Mouse (Mus musculus): ENCODE measurements around the gene Scyl1. TPM values are rescaled to one million over a fixed set of nuclear protein-coding genes. Genes with fewer than 3 reads are reported as not detected.

Gene Scyl1
- polyA plus RNA-seq, 1 experiment from 2014 or later: 73.5 TPM

DNA sequence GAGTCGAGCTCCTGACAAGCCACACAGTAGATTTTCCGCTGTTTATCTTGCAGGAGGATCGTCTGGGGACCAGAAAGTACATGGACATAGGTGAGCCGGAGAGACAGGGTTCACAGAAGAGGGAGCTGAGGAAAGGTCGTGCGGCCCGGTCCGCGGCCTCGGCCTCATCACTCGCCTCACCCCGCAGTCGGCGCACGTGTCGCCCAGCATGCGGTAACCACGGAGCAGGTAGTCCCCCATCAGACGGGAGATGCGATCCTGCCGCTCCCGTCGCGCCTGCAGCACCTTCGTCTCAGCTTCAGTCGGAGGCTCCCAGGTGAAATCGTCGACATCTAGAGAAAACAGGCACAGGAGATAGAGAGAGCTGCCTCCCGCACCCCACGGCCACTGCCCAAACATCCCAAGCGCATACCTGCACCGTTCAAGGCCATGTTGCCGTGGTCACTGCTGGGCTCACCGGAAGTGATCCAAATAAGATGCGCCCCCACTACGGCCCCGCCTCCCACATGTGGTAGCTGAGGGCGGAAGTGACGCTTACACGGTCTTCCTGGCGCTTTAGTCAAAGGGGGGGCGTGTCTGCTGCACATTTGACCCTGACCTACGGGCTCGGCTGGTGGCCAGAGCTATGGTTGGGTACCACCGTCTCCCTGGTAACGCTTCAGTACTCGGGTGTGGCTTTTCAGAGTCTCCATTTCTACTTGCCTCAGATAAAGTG is 39.8 kb downstream of the Scyl1 start:
- peak overlapping the region; percentile 63 for H3K27ac ChIP-seq (replicated peaks; ENCODE audit: low read depth, low read length)
- H3K4me3 ChIP-seq (replicated peaks; ENCODE audit: low read depth, low read length): peak overlapping the region; percentile 99
- peak; percentile 85 for ATAC-seq (ENCODE audit: low FRiP score, low TSS enrichment)
- H3K27me3 ChIP-seq (ENCODE audit: control insufficient read depth, insufficient read depth, low read length): no peaks in the 10 kb centered on the region
- peaks cover 37% of the 10 kb centered on the region for H3K4me1 ChIP-seq (ENCODE audit: control insufficient read depth, insufficient read depth, low read length)
- H3K9ac ChIP-seq (replicated peaks; ENCODE audit: low read length): peak overlapping the region; percentile 72
- WGBS: under 1% methylated on average over 47 of the region's 47 CpGs
- no peaks in the 10 kb centered on the region for H3K9me3 ChIP-seq (ENCODE audit: control insufficient read depth, low read length)
- H3K4me2 ChIP-seq (ENCODE audit: low read length): peak overlapping the region; percentile 99
- peak; percentile 98 for DNase-seq
- peaks cover 5% of the 10 kb centered on the region for H3K36me3 ChIP-seq (ENCODE audit: control insufficient read depth, insufficient read depth, low read length)

DNA sequence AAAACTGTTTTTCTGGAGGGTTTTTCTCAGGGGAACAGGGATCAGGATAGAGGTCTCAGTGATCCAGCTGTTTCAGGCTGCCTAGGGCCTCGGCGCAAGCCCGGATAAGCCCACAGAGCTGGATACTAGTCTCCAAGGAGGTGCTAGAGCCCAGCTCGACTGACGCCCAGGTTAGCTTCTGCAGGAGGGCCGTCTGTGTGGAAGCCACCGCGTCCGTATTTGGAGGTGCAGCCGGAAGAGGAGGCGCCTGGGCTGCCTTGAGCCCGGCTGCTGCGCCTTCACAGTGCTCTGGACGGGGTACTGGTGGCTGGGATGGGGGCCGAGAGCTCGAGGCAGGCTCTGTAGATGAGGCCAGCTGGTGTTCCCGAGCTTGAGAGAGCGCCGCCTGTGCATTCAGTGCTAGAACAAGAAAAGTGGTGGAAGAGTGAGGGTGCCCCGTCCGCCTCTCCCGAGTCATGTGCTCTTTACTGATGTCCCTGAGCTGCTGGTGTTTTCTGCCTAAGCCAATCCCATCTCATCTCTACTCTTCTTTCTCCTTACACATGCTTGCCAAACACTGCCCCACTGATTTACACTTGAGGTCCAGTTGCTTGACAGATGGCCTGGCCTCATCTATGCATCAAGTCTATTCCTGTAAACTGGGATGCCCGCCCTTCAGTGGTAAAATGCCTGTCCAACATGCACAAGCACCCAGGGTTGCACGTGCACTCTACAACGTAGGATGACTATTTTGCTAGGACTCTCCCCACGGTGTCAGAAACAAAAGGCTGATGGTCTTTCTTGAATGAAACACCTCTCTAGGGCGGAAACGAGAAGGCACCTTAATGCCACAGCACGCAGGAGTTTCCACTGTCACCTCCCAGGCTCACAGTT is 40.7 kb downstream of the Scyl1 start:
- Histone ChIP-seq H3K9ac (replicated peaks; ENCODE audit: low read length) (peak overlapping the region; percentile 72), H3K36me3 (ENCODE audit: control insufficient read depth, insufficient read depth, low read length) (peaks cover 8% of the 10 kb centered on the region), H3K27me3 (ENCODE audit: control insufficient read depth, insufficient read depth, low read length) (no peaks in the 10 kb centered on the region), H3K4me2 (ENCODE audit: low read length) (peak overlapping the region; percentile 100), H3K4me1 (ENCODE audit: control insufficient read depth, insufficient read depth, low read length) (peaks cover 46% of the 10 kb centered on the region), H3K27ac (replicated peaks; ENCODE audit: low read depth, low read length) (no peak overlapping the region), H3K4me3 (replicated peaks; ENCODE audit: low read depth, low read length) (peak overlapping the region; percentile 99), H3K9me3 (ENCODE audit: control insufficient read depth, low read length) (no peaks in the 10 kb centered on the region)
- no peak for DNase-seq
- no peak for ATAC-seq (ENCODE audit: low FRiP score, low TSS enrichment)
- 76% methylated on average over 29 of the region's 29 CpGs for WGBS

DNA sequence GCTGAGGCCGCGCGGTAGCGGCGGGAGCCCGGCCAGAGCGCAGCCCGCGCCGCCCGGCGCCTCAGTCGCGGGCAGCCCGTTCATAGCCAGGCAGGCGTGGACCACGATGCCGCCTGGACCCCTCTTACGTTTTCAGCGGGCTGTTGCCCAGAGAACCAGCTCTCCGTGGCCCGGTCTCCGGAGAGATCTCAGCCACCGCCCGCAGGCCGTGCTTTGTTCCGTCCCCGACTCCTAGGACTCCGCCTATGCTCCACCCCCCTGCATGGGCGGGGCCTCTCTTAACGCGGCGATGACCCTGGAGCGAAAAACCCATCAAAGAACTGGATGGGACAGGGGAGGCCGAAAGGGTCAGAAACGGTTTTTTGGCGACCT is 41.8 kb downstream of the Scyl1 start, which contains the start of gene Fam89b:
TSS of gene Fam89b (minus strand) at position 210 of the 372 bp plus-strand sequence.
- 1% methylated on average over 37 of the region's 37 CpGs for WGBS
- peak; percentile 93 for DNase-seq

DNA sequence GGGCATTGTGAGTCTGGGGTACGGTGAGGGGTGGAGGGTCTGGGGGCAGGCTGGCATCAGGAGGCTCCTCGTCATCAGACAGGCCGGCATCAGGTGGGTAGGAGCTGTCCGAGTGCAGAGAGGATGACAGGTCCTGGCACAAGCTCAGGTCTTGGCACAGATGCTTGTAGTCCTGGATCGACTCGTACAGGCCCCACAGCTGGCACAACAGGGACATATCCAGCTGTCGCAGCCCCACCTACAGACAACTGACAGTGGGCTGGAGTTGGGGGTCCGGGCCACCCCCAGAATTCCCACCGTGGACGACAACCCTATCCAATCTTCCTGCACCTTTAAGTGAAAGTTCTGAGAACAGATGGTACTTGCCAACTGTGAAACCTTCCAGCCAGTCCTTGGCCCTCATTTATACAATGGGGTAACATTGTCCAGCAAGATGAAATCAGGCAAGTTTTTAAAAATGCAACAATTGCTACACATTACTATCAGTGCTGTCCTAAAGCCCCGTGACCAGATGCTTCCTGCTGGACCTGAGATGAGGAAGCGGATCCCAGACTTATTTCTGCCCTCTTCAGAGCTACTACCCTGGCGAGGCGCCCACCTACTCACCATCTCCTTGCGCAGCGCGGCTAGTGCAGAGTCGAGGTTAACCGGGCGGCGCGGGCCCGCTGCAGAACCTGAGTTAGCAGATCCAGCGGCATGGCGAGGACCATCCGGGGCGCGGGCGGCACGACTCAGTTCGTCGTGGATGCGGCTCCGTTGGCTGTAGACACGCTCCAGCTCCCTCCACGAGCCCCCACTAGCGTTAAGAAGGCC is 42.4 kb downstream of the Scyl1 start:
- Histone ChIP-seq H3K36me3 (ENCODE audit: control insufficient read depth, insufficient read depth, low read length) (peaks cover 22% of the 10 kb centered on the region), H3K4me1 (ENCODE audit: control insufficient read depth, insufficient read depth, low read length) (peaks cover 51% of the 10 kb centered on the region), H3K9ac (replicated peaks; ENCODE audit: low read length) (peak overlapping the region; percentile 99), H3K4me3 (replicated peaks; ENCODE audit: low read depth, low read length) (peak overlapping the region; percentile 99), H3K27me3 (ENCODE audit: control insufficient read depth, insufficient read depth, low read length) (no peaks in the 10 kb centered on the region), H3K9me3 (ENCODE audit: control insufficient read depth, low read length) (no peaks in the 10 kb centered on the region), H3K4me2 (ENCODE audit: low read length) (peak overlapping the region; percentile 100), H3K27ac (replicated peaks; ENCODE audit: low read depth, low read length) (peak overlapping the region; percentile 98)
- peak; percentile 45 for ATAC-seq (ENCODE audit: low FRiP score, low TSS enrichment)
- DNase-seq: peak; percentile 76
- 8% methylated on average over 37 of the region's 37 CpGs for WGBS

More for the DNA sequence above, 41.8 kb downstream of the Scyl1 start, which contains the start of gene Fam89b:
- H3K4me2 ChIP-seq (ENCODE audit: low read length): peak within 1 kb of the TSS; percentile 100
- peaks cover 16% of the 10 kb centered on the region for H3K36me3 ChIP-seq (ENCODE audit: control insufficient read depth, insufficient read depth, low read length)
- H3K9me3 ChIP-seq (ENCODE audit: control insufficient read depth, low read length): no peaks in the 10 kb centered on the region
- H3K4me1 ChIP-seq (ENCODE audit: control insufficient read depth, insufficient read depth, low read length): peaks cover 51% of the 10 kb centered on the region
- peak; percentile 84 for ATAC-seq (ENCODE audit: low FRiP score, low TSS enrichment)
- peak within 1 kb of the TSS; percentile 99 for H3K9ac ChIP-seq (replicated peaks; ENCODE audit: low read length)
- no peaks in the 10 kb centered on the region for H3K27me3 ChIP-seq (ENCODE audit: control insufficient read depth, insufficient read depth, low read length)
- peak within 1 kb of the TSS; percentile 99 for H3K4me3 ChIP-seq (replicated peaks; ENCODE audit: low read depth, low read length)
- peak within 1 kb of the TSS; percentile 98 for H3K27ac ChIP-seq (replicated peaks; ENCODE audit: low read depth, low read length)

DNA sequence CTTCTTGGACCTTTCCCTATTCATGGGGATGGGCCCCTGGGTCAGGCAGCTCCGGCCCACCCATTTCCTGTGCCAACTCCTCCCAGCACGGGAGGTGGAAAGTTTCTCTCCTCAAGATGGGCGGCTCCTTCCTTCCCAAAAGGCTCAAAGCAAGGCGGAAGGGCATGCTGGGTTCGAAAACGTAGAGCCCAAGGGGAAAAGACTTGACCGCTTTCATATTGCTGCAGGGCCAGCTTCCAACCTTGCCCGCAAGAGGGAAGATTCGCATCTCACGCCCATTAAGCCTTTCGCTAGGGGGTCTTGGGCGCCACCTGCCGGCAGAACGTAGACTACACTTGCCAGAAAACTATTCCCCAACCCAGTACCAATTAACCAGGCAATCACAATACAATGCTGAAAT is 43.5 kb downstream of the Scyl1 start:
- Histone ChIP-seq H3K4me1 (ENCODE audit: control insufficient read depth, insufficient read depth, low read length) (peaks cover 51% of the 10 kb centered on the region), H3K27me3 (ENCODE audit: control insufficient read depth, insufficient read depth, low read length) (no peaks in the 10 kb centered on the region), H3K27ac (replicated peaks; ENCODE audit: low read depth, low read length) (peak overlapping the region; percentile 98), H3K4me3 (replicated peaks; ENCODE audit: low read depth, low read length) (peak overlapping the region; percentile 99), H3K9ac (replicated peaks; ENCODE audit: low read length) (peak overlapping the region; percentile 99), H3K9me3 (ENCODE audit: control insufficient read depth, low read length) (no peaks in the 10 kb centered on the region), H3K36me3 (ENCODE audit: control insufficient read depth, insufficient read depth, low read length) (peaks cover 32% of the 10 kb centered on the region), H3K4me2 (ENCODE audit: low read length) (peak overlapping the region; percentile 100)
- 4% methylated on average over 14 of the region's 14 CpGs for WGBS
- DNase-seq (peak; percentile 92), ATAC-seq (ENCODE audit: low FRiP score, low TSS enrichment) (no peak)

DNA sequence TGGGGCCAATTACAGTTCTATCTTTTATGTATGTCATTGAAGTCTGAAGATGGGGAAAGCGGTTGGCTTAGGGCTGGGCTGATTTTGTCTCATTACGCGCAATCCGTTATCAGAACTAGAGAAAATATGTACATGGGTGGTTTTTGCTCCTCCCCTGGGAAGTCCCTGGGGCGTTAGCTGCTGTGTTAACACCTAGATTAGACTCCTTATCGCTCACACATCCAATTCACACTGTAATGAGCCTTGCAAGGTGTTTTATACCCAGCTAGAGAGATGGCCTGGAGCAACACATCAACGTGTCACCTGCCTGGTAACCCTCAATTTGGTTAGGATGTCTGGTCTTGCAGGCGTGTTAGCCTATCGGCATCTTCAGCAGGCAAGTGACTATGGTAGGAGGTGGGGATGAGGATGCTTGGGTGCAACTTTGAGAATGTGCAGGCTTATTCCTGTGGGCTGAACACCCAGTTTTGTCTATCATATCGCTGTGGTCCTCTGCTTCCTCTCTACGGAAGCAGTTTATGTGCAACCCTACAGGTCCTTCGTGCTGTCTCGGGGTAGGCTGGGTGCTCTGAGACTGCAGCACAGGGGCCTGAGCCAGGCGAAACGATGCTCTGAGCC is 44.1 kb downstream of the Scyl1 start:
- Histone ChIP-seq H3K36me3 (ENCODE audit: control insufficient read depth, insufficient read depth, low read length) (peaks cover 36% of the 10 kb centered on the region), H3K9ac (replicated peaks; ENCODE audit: low read length) (peak overlapping the region; percentile 47), H3K4me2 (ENCODE audit: low read length) (peak overlapping the region; percentile 100), H3K4me3 (replicated peaks; ENCODE audit: low read depth, low read length) (peak overlapping the region; percentile 99), H3K27ac (replicated peaks; ENCODE audit: low read depth, low read length) (no peak overlapping the region), H3K9me3 (ENCODE audit: control insufficient read depth, low read length) (no peaks in the 10 kb centered on the region), H3K4me1 (ENCODE audit: control insufficient read depth, insufficient read depth, low read length) (peaks cover 51% of the 10 kb centered on the region), H3K27me3 (ENCODE audit: control insufficient read depth, insufficient read depth, low read length) (no peaks in the 10 kb centered on the region)
- DNase-seq: no peak
- 88% methylated on average over 15 of the region's 15 CpGs for WGBS
- no peak for ATAC-seq (ENCODE audit: low FRiP score, low TSS enrichment)

DNA sequence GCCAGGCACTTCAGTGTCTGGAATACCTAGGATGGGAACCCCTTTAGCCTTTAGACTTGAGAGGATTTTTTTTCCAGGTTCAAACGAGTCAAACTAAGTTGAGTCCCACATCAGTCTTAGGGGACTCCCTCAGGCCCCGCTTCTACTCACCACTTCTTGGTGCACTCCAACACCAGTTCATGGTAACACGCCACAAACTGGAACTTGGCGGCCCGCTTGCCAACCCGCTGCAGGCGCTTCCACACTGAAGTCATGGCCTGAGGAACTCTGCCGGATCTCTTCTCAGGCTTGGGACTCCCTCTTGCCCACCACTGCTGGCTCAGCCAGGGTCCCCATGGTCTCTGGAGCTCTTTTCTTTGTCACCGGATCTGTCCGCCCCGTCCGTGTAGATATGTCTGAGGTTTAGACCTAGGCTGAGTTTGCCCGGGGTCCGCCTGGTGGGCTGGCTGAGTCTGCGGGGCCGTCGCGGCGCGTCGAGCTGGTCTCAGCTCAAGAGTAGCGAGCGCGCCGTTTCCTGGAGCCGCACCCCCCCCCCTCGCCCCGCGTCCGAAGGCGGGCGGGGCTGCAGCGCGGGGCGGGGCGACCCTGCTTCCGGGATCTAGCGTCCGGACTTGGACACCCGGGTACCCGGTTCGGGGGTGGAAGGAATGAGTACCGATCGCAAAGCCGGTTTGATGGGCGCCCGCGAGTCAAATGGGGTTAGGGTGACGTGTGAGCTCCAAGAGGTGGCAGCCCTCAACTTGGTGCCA is 45.3 kb downstream of the Scyl1 start, which contains the start of gene Ehbp1l1:
TSS of gene Ehbp1l1 (minus strand) at position 551 of the 749 bp plus-strand sequence.
- Histone ChIP-seq H3K9me3 (ENCODE audit: control insufficient read depth, low read length) (no peaks in the 10 kb centered on the region), H3K4me1 (ENCODE audit: control insufficient read depth, insufficient read depth, low read length) (peaks cover 48% of the 10 kb centered on the region), H3K4me3 (replicated peaks; ENCODE audit: low read depth, low read length) (peak within 1 kb of the TSS; percentile 99), H3K9ac (replicated peaks; ENCODE audit: low read length) (peak within 1 kb of the TSS; percentile 54), H3K27me3 (ENCODE audit: control insufficient read depth, insufficient read depth, low read length) (no peaks in the 10 kb centered on the region), H3K36me3 (ENCODE audit: control insufficient read depth, insufficient read depth, low read length) (peaks cover 46% of the 10 kb centered on the region), H3K27ac (replicated peaks; ENCODE audit: low read depth, low read length) (no peak within 1 kb of the TSS), H3K4me2 (ENCODE audit: low read length) (peak within 1 kb of the TSS; percentile 100)
- ATAC-seq (ENCODE audit: low FRiP score, low TSS enrichment) (no peak), DNase-seq (peak; percentile 47)
- WGBS: 13% methylated on average over 49 of the region's 49 CpGs

Data from midbrain, embryonic 14.5 days (tissue).